Mouse (Mus musculus): ENCODE results near the gene Olfr348. TPM values are rescaled to one million over a fixed set of nuclear protein-coding genes. Genes with fewer than 3 reads are reported as not detected.

Gene Olfr348
- polyA plus RNA-seq (2015; fragmentation: Nextera tagmentation; extraction: Ambion mirVana): not detected in 2 replicates

DNA sequence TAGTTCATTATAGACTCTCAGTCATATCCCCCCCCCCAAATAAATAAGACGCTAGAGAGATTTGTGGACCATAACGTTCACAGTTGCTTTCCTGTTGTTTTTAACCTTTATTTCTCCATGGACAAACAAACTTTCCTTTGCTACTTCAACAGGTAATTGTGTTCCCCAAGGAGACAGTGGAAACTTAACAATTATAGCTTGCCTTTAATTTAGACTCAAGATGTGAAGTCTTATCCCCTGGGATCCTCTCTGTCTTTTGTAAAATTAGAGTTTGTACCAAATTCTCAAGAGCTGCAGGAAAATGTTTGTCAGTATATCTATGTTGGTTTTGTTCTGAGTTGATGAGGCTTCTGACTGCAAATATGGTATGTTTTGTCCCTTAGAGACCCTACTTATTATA, at the start of gene Olfr348:
Olfr348 (plus strand) TSS at position 301 of the 400 bp plus-strand sequence.
- WGBS: 60% methylated on average over 2 of the region's 2 CpGs
- Histone ChIP-seq H3K4me1 (replicated peaks) (no peaks in the 10 kb centered on the region), H3K4me3 (no peak within 1 kb of the TSS), H3K27me3 (no peaks in the 10 kb centered on the region), H3K4me2 (no peak within 1 kb of the TSS), H3K36me3 (no peaks in the 10 kb centered on the region), H3K9me3 (replicated peaks) (no peaks in the 10 kb centered on the region; the same call in 1 of the 2 replicates), H3K9ac (no peak within 1 kb of the TSS), H3K27ac (no peak within 1 kb of the TSS)
- no peak for ATAC-seq (replicated peaks; ENCODE audit: insufficient number of reproducible peaks, insufficient read depth, low FRiP score, low read depth)

DNA sequence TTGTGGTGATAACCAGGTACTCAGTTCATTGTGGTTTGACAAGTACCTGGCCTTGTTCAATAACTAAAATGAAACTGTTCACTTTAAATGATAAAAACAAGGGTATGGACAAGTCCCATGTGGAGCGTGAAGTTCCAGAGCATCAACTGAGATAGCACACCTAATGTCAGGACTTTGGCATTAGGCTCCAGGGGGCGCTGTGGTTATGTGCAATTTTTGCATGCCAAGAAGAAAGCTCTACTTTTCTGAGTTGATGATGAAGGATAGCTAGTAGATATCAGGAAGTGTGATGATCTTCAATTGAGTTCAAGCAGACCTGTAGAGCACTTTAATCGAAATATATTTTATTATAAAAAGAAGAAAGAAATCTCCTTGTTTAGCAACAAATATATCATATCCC, 47.9 kb upstream of the Olfr348 start:
- H3K4me2 ChIP-seq: no peak overlapping the region
- H3K27me3 ChIP-seq: no peaks in the 10 kb centered on the region
- H3K36me3 ChIP-seq: no peaks in the 10 kb centered on the region
- no peaks in the 10 kb centered on the region for H3K9me3 ChIP-seq (replicated peaks)
- H3K27ac ChIP-seq: no peak overlapping the region
- H3K9ac ChIP-seq: no peak overlapping the region
- WGBS: 47% methylated on average over 3 of the region's 3 CpGs
- no peaks in the 10 kb centered on the region for H3K4me1 ChIP-seq (replicated peaks)
- ATAC-seq (replicated peaks; ENCODE audit: insufficient number of reproducible peaks, insufficient read depth, low FRiP score, low read depth): no peak
- H3K4me3 ChIP-seq: no peak overlapping the region

DNA sequence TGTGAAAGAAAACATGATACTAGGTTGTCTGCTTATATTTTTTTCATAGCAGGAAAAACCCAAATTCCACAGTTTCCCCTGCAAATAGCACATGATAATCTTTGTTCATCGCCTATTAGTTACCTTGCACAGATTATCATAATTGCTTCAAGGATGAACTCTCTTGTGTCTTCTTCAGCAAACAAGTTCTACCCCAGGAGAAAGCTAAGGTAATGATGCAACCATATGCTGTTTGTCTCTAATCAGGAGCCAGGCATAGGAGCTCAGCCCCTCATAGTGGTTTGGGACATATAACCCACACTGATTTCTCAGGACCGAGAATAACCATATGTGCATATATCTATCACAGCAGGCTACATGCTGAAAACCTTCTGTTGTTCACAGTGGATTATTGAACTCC, 6.2 kb downstream of the Olfr348 start, which contains the start of gene Olfr50:
Olfr50 (plus strand) TSS at position 301 of the 400 bp plus-strand sequence.
- Histone ChIP-seq H3K9me3 (replicated peaks) (no peaks in the 10 kb centered on the region), H3K4me2 (no peak within 1 kb of the TSS), H3K9ac (no peak within 1 kb of the TSS), H3K36me3 (no peaks in the 10 kb centered on the region), H3K4me1 (replicated peaks) (no peaks in the 10 kb centered on the region), H3K27ac (no peak within 1 kb of the TSS), H3K4me3 (no peak within 1 kb of the TSS), H3K27me3 (no peaks in the 10 kb centered on the region)
- no peak for ATAC-seq (replicated peaks; ENCODE audit: insufficient number of reproducible peaks, insufficient read depth, low FRiP score, low read depth)
- WGBS: 67% methylated on average over 2 of the region's 2 CpGs

DNA sequence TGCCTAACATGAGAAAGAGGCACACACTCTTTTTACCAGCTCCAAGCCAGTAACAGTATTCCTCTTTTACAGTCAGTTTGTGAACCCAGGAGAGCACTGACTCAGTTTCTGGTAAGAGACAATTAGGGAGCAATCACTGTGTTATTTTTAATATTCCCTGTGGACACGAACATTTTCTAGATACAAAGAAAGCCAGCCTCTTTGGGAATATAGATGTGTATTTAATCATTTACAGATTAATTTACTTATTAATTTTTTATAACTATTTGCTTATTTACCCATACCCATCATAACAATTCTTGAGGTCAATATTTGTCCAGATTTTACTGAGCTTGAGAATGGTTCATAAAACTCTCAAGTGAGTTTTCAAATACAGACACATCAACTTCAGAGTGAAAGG, 32.9 kb downstream of the Olfr348 start, which contains the start of gene Olfr3:
Olfr3 (minus strand) TSS at position 101 of the 400 bp plus-strand sequence.
- no peaks in the 10 kb centered on the region for H3K27me3 ChIP-seq
- H3K4me3 ChIP-seq: no peak within 1 kb of the TSS
- H3K36me3 ChIP-seq: no peaks in the 10 kb centered on the region
- WGBS: 68% methylated on average over 1 of the region's 1 CpGs
- ATAC-seq (replicated peaks; ENCODE audit: insufficient number of reproducible peaks, insufficient read depth, low FRiP score, low read depth): no peak
- H3K4me2 ChIP-seq: no peak within 1 kb of the TSS
- H3K9ac ChIP-seq: no peak within 1 kb of the TSS
- no peaks in the 10 kb centered on the region; the same call in 1 of the 2 replicates for H3K9me3 ChIP-seq (replicated peaks)
- no peak within 1 kb of the TSS for H3K27ac ChIP-seq
- H3K4me1 ChIP-seq (replicated peaks): no peaks in the 10 kb centered on the region

Other genes starting within 250 kb of the Olfr348 start
- not detected in 2 replicates for gene Olfr344, start 217.6 kb upstream of the Olfr348 start, polyA plus RNA-seq (2015; fragmentation: Nextera tagmentation; extraction: Ambion mirVana)
- not detected in 2 replicates for gene Olfr345, start 144.2 kb upstream of the Olfr348 start, polyA plus RNA-seq (2015; fragmentation: Nextera tagmentation; extraction: Ambion mirVana)
- gene Olfr346, start 98.5 kb upstream of the Olfr348 start, polyA plus RNA-seq (2015; fragmentation: Nextera tagmentation; extraction: Ambion mirVana): not detected in 2 replicates
- gene Olfr347, start 52.4 kb upstream of the Olfr348 start, polyA plus RNA-seq (2015; fragmentation: Nextera tagmentation; extraction: Ambion mirVana): not detected in 2 replicates
- gene Olfr50, start 6.3 kb downstream of the Olfr348 start, polyA plus RNA-seq (2015; fragmentation: Nextera tagmentation; extraction: Ambion mirVana): not detected in 2 replicates
- not detected in 2 replicates for gene Olfr3, start 32.8 kb downstream of the Olfr348 start, polyA plus RNA-seq (2015; fragmentation: Nextera tagmentation; extraction: Ambion mirVana)
- not detected in 2 replicates for gene Olfr350, start 62.0 kb downstream of the Olfr348 start, polyA plus RNA-seq (2015; fragmentation: Nextera tagmentation; extraction: Ambion mirVana)
- not detected in 2 replicates for gene Olfr351, start 78.4 kb downstream of the Olfr348 start, polyA plus RNA-seq (2015; fragmentation: Nextera tagmentation; extraction: Ambion mirVana)
- gene Olfr352, start 84.2 kb downstream of the Olfr348 start, polyA plus RNA-seq (2015; fragmentation: Nextera tagmentation; extraction: Ambion mirVana): not detected in 2 replicates
- not detected in 2 replicates for gene Olfr353, start 108.7 kb downstream of the Olfr348 start, polyA plus RNA-seq (2015; fragmentation: Nextera tagmentation; extraction: Ambion mirVana)
- gene Olfr354, start 121.4 kb downstream of the Olfr348 start, polyA plus RNA-seq (2015; fragmentation: Nextera tagmentation; extraction: Ambion mirVana): not detected in 2 replicates
- gene Olfr355, start 144.6 kb downstream of the Olfr348 start, polyA plus RNA-seq (2015; fragmentation: Nextera tagmentation; extraction: Ambion mirVana): not detected in 2 replicates
- not detected in 2 replicates for gene Olfr356, start 152.8 kb downstream of the Olfr348 start, polyA plus RNA-seq (2015; fragmentation: Nextera tagmentation; extraction: Ambion mirVana)
- not detected in 2 replicates for gene Olfr357, start 209.6 kb downstream of the Olfr348 start, polyA plus RNA-seq (2015; fragmentation: Nextera tagmentation; extraction: Ambion mirVana)
- not detected in 2 replicates for gene Olfr358, start 225.1 kb downstream of the Olfr348 start, polyA plus RNA-seq (2015; fragmentation: Nextera tagmentation; extraction: Ambion mirVana)